Mouse (Mus musculus) erythroblast, embryonic 14.5 days (primary cell): Measurements from ENCODE around the gene Afg3l1.

Experiments used
- GATA1 ChIP-seq: IDR thresholded peaks from 2 replicates; pipeline ENCODE4 v1.6.1; 2012; ENCODE audit warnings: low read length, inconsistent platforms, mixed read lengths
- TAL1 ChIP-seq: IDR thresholded peaks from 3 replicates; pipeline ENCODE4 v1.6.1; 2012; ENCODE audit warnings: low read length, inconsistent platforms, mixed read lengths

DNA sequence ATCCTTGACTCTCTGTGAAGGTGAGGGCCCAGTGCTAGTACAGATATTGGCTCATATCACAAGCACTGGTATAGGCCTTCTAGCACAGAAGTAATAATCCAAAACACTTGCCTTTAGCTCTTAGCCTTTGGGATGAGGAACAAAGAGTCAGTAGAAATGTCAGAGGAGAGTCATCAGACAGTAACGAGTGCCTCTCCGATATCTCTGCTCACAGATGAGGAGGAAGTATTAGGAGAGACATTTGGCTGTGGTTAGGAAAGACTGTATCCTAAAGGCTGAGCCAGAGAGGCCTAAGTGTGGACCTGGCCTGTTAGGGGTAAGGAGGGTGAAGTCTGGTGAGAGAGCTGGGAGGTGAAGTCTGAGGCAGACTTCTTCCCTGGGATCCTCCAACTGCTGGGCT is 35.9 kb upstream of the Afg3l1 start:
- TF ChIP-seq TAL1, result no peak
- no peak for TF ChIP-seq GATA1
